Mouse (Mus musculus): ENCODE data around the gene Myom3. TPM values are rescaled to one million over a fixed set of nuclear protein-coding genes. Genes with fewer than 3 reads are reported as not detected.

The Myom3 gene
- polyA plus RNA-seq, 1 experiment from 2014 or later: 7.8 TPM

GRCm38 (mm10) chr4:135847581-135847980 lies 88.1 kb downstream of the Myom3 start:
- Histone ChIP-seq H3K27ac (no peak overlapping the region), H3K9ac (no peak overlapping the region), H3K4me3 (no peak overlapping the region), H3K4me1 (peaks cover 17% of the 10 kb centered on the region), H3K4me2 (no peak overlapping the region), H3K9me3 (no peaks in the 10 kb centered on the region), H3K27me3 (no peaks in the 10 kb centered on the region), H3K36me3 (no peaks in the 10 kb centered on the region)
- 66% methylated on average over 5 of the region's 5 CpGs for WGBS
- no peak for ATAC-seq (ENCODE audit: insufficient number of reproducible peaks, low FRiP score, low TSS enrichment, low read depth)

- no peaks in the 10 kb centered on the region for H3K9me3 ChIP-seq
- no peaks in the 10 kb centered on the region for H3K36me3 ChIP-seq
- peaks cover 27% of the 10 kb centered on the region for H3K4me1 ChIP-seq
- 31% methylated on average over 13 of the region's 13 CpGs for WGBS
- no peak overlapping the region for H3K9ac ChIP-seq
- H3K4me3 ChIP-seq: no peak overlapping the region
- H3K4me2 ChIP-seq: no peak overlapping the region
- peak overlapping the region; percentile 70 for H3K27ac ChIP-seq
- H3K27me3 ChIP-seq: no peaks in the 10 kb centered on the region
- peak; percentile 61 for ATAC-seq (ENCODE audit: insufficient number of reproducible peaks, low FRiP score, low TSS enrichment, low read depth)
These were observed 91.0 kb downstream of the Myom3 start for GRCm38 (mm10) chr4:135850411-135851095.

- 80% methylated on average over 9 of the region's 9 CpGs for WGBS
- Histone ChIP-seq H3K27ac (0 out of 2 replicates have a peak overlapping the region, but pooled peaks have one; percentile 5), H3K27me3 (no peaks in the 10 kb centered on the region), H3K4me1 (peaks cover 27% of the 10 kb centered on the region), H3K4me3 (no peak overlapping the region), H3K9ac (no peak overlapping the region), H3K36me3 (no peaks in the 10 kb centered on the region), H3K9me3 (no peaks in the 10 kb centered on the region), H3K4me2 (no peak overlapping the region)
- no peak for ATAC-seq (ENCODE audit: insufficient number of reproducible peaks, low FRiP score, low TSS enrichment, low read depth)
These were observed 92.4 kb downstream of the Myom3 start for GRCm38 (mm10) chr4:135851942-135852341.

- no peak overlapping the region for H3K9ac ChIP-seq
- H3K27ac ChIP-seq: no peak overlapping the region
- no peaks in the 10 kb centered on the region for H3K9me3 ChIP-seq
- peaks cover 36% of the 10 kb centered on the region for H3K4me1 ChIP-seq
- 93% methylated on average over 14 of the region's 14 CpGs for WGBS
- no peak for ATAC-seq (ENCODE audit: insufficient number of reproducible peaks, low FRiP score, low TSS enrichment, low read depth)
- H3K4me3 ChIP-seq: no peak overlapping the region
- no peak overlapping the region for H3K4me2 ChIP-seq
- no peaks in the 10 kb centered on the region for H3K27me3 ChIP-seq
- H3K36me3 ChIP-seq: no peaks in the 10 kb centered on the region
These were observed 94.6 kb downstream of the Myom3 start for GRCm38 (mm10) chr4:135853987-135854546.

GRCm38 (mm10) chr4:135854630-135855029 lies 95.1 kb downstream of the Myom3 start:
- WGBS: 77% methylated on average over 11 of the region's 11 CpGs
- no peaks in the 10 kb centered on the region for H3K36me3 ChIP-seq
- H3K9me3 ChIP-seq: no peaks in the 10 kb centered on the region
- no peaks in the 10 kb centered on the region for H3K27me3 ChIP-seq
- H3K27ac ChIP-seq: peak overlapping the region; percentile 99
- H3K9ac ChIP-seq: no peak overlapping the region
- H3K4me1 ChIP-seq: peaks cover 40% of the 10 kb centered on the region
- ATAC-seq (ENCODE audit: insufficient number of reproducible peaks, low FRiP score, low TSS enrichment, low read depth): no peak
- peak overlapping the region; percentile 68 for H3K4me2 ChIP-seq
- peak overlapping the region; percentile 94; the same call in 1 of the 2 replicates for H3K4me3 ChIP-seq

GRCm38 (mm10) chr4:135855080-135855479 lies 95.6 kb downstream of the Myom3 start:
- Histone ChIP-seq H3K36me3 (no peaks in the 10 kb centered on the region), H3K27me3 (no peaks in the 10 kb centered on the region), H3K27ac (peak overlapping the region; percentile 99), H3K9me3 (no peaks in the 10 kb centered on the region), H3K4me2 (peak overlapping the region; percentile 68), H3K9ac (peak overlapping the region; percentile 87), H3K4me1 (peaks cover 42% of the 10 kb centered on the region), H3K4me3 (peak overlapping the region; percentile 94)
- no peak for ATAC-seq (ENCODE audit: insufficient number of reproducible peaks, low FRiP score, low TSS enrichment, low read depth)
- 8% methylated on average over 6 of the region's 6 CpGs for WGBS

GRCm38 (mm10) chr4:135855536-135856222 lies 96.2 kb downstream of the Myom3 start, which contains the start of gene Srsf10:
TSS of gene Srsf10 (plus strand) at chr4:135855747.
- Histone ChIP-seq H3K4me3 (peak within 1 kb of the TSS; percentile 94), H3K9ac (peak within 1 kb of the TSS; percentile 87), H3K4me1 (peaks cover 38% of the 10 kb centered on the region), H3K36me3 (no peaks in the 10 kb centered on the region), H3K27ac (peak within 1 kb of the TSS; percentile 99), H3K4me2 (peak within 1 kb of the TSS; percentile 68), H3K9me3 (no peaks in the 10 kb centered on the region), H3K27me3 (no peaks in the 10 kb centered on the region)
- WGBS: 0% methylated on average over 54 of the region's 67 CpGs
- ATAC-seq (ENCODE audit: insufficient number of reproducible peaks, low FRiP score, low TSS enrichment, low read depth): peak; percentile 97

GRCm38 (mm10) chr4:135856223-135857091 lies 96.9 kb downstream of the Myom3 start:
- Histone ChIP-seq H3K4me2 (peak overlapping the region; percentile 59), H3K4me1 (peaks cover 33% of the 10 kb centered on the region), H3K9ac (peak overlapping the region; percentile 87), H3K4me3 (peak overlapping the region; percentile 94), H3K27ac (peak overlapping the region; percentile 99), H3K9me3 (no peaks in the 10 kb centered on the region), H3K36me3 (no peaks in the 10 kb centered on the region), H3K27me3 (no peaks in the 10 kb centered on the region)
- peak; percentile 75 for ATAC-seq (ENCODE audit: insufficient number of reproducible peaks, low FRiP score, low TSS enrichment, low read depth)
- WGBS: under 1% methylated on average over 88 of the region's 91 CpGs

GRCm38 (mm10) chr4:135857597-135858186 lies 98.2 kb downstream of the Myom3 start:
- H3K27me3 ChIP-seq: no peaks in the 10 kb centered on the region
- peaks cover 4% of the 10 kb centered on the region for H3K36me3 ChIP-seq
- H3K27ac ChIP-seq: peak overlapping the region; percentile 22; the same call in 1 of the 2 replicates
- no peak for ATAC-seq (ENCODE audit: insufficient number of reproducible peaks, low FRiP score, low TSS enrichment, low read depth)
- peak overlapping the region; percentile 87 for H3K9ac ChIP-seq
- peak overlapping the region; percentile 59 for H3K4me2 ChIP-seq
- H3K4me3 ChIP-seq: peak overlapping the region; percentile 94
- peaks cover 33% of the 10 kb centered on the region for H3K4me1 ChIP-seq
- WGBS: 10% methylated on average over 7 of the region's 7 CpGs
- H3K9me3 ChIP-seq: no peaks in the 10 kb centered on the region
